Mouse (Mus musculus): ENCODE measurements around the gene Gm49661. TPM values are rescaled to one million over a fixed set of nuclear protein-coding genes. Genes with fewer than 3 reads are reported as not detected.

The Gm49661 gene
- polyA plus RNA-seq, 1 experiment from 2014 or later, result not detected

DNA sequence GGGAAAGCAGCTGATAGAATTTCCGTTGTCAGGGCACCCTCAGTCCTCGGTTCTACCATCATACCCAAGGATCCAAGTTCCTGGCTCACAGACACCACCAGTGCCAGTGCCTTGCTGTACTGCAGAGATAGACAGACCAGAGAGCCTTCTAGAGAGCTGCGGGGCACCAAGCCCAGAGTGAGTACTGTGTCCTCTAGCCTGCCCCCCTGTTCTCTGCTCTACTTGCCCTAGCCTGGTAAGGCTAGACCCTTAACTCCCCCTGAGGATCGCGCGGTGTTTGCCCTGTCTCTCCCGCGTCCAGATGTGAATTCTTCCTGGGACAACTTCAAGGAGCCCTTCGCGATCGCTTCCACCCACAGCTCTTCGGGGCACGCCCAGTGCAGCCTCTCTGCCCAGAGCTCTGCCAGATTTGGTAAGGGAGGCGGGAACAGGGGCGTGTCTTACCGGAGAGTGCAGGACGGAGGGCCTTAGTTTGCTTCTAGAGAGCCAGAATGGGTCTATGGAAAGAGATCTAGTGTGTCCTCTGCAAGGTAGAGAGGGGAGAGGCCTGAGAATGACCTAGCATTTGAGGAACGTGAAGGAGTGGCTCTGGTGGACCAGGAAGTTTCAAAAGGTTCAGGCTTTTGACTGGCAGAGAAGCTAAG is 16.5 kb downstream of the Gm49661 start:
- Histone ChIP-seq H3K9ac (no peak overlapping the region), H3K9me3 (replicated peaks) (no peaks in the 10 kb centered on the region), H3K27me3 (peaks cover 47% of the 10 kb centered on the region), H3K4me1 (no peaks in the 10 kb centered on the region), H3K4me2 (replicated peaks) (no peak overlapping the region), H3K36me3 (0 out of 2 replicates have a peak, but pooled peaks cover 5% of the 10 kb centered on the region), H3K4me3 (no peak overlapping the region), H3K27ac (no peak overlapping the region)
- WGBS, result 6% methylated on average over 18 of the region's 18 CpGs
- no peak for ATAC-seq (ENCODE audit: low FRiP score)

DNA sequence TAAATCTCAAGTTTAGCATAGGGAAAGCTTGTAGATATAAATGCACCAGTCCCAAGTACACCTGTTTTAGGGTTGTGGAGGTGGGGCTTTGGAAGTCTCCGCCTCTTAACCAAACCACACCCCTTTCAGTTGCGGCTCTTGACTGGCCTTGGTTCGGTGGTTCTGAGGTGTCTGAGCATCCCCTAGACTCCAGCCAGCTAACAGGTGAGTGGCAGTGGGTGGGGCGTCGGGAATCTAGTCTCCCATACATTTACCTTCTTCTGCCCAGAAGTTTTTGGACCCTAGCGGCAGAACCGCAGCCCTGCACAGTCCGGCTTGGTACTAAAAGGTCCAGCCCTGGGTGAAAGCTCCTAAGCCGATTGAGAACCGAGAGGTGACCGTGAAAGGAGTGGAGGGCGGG is 19.5 kb downstream of the Gm49661 start:
- ATAC-seq (ENCODE audit: low FRiP score), result no peak
- 21% methylated on average over 12 of the region's 12 CpGs for WGBS
- H3K4me3 ChIP-seq, result no peak overlapping the region
- no peak overlapping the region for H3K27ac ChIP-seq
- H3K27me3 ChIP-seq, result peaks cover 74% of the 10 kb centered on the region
- no peaks in the 10 kb centered on the region for H3K36me3 ChIP-seq
- H3K9me3 ChIP-seq (replicated peaks), result no peaks in the 10 kb centered on the region
- no peak overlapping the region for H3K9ac ChIP-seq
- H3K4me2 ChIP-seq (replicated peaks), result no peak overlapping the region
- H3K4me1 ChIP-seq, result peaks cover 21% of the 10 kb centered on the region

DNA sequence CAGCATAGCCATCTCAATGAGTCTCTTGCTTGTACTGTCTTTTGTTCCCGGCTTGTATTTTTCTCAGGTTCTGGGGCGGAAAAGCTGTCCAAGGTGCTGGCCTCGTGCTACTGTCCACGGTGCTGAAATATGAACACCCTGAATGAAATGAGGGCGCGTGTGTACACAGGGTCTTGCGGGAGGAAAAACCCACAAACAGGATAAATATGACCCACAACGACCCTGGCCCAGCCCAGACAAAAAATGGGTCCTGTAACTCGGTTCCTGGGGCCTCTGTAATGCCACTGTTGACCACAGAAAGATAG is 22.0 kb downstream of the Gm49661 start:
- Histone ChIP-seq H3K27ac (no peak overlapping the region), H3K9me3 (replicated peaks) (no peaks in the 10 kb centered on the region), H3K36me3 (no peaks in the 10 kb centered on the region), H3K9ac (no peak overlapping the region), H3K4me3 (no peak overlapping the region), H3K4me2 (replicated peaks) (no peak overlapping the region), H3K4me1 (peaks cover 27% of the 10 kb centered on the region), H3K27me3 (peaks cover 86% of the 10 kb centered on the region)
- ATAC-seq (ENCODE audit: low FRiP score), result no peak
- WGBS, result 11% methylated on average over 9 of the region's 9 CpGs

DNA sequence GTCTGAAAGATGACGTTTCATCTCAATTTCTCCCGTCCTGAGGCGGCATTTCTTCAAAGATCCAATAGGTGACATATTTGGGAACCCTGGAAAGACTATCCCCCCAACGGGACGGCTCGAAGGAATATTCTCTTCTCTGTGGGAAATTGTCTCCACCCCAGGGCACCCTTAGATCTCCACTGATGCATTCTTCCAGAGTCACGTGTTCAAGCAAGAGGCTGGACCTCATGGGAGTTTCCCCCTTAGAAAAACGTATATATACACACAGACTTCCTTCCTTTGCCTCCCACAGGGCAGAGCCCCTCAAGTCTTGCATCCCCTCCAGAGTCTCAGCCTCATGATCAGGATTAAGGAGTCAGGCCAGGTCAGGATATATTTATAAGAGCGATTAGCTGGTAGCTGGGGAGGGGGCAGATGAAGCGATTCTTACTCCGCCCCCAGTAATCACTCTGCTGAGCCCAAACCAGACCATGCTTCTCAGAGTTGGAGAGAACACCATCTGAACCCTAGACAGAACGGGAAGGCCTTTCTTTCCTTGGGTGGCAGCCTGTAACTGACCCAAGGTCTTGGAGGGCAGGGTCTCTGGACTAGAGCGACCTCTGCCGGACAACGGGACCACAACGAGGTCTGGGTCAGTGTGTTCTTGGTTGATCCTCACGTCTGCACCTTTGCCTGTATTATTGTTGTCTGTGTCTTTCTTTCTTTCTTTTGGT is 22.5 kb downstream of the Gm49661 start, which contains the start of gene Rtbdn:
Gene Rtbdn (plus strand): TSS at position 464 of the 713 bp plus-strand sequence.
- Histone ChIP-seq H3K27ac (peak within 1 kb of the TSS; percentile 37; the same call in 1 of the 2 replicates), H3K4me3 (peak within 1 kb of the TSS; percentile 51), H3K36me3 (no peaks in the 10 kb centered on the region), H3K4me1 (peaks cover 27% of the 10 kb centered on the region), H3K9me3 (replicated peaks) (no peaks in the 10 kb centered on the region), H3K4me2 (replicated peaks) (peak within 1 kb of the TSS; percentile 67), H3K9ac (peak within 1 kb of the TSS; percentile 64), H3K27me3 (peaks cover 81% of the 10 kb centered on the region)
- 5% methylated on average over 17 of the region's 17 CpGs for WGBS
- 0 out of 2 replicates have a peak, but pooled peaks have one; percentile 9 for ATAC-seq (ENCODE audit: low FRiP score)

DNA sequence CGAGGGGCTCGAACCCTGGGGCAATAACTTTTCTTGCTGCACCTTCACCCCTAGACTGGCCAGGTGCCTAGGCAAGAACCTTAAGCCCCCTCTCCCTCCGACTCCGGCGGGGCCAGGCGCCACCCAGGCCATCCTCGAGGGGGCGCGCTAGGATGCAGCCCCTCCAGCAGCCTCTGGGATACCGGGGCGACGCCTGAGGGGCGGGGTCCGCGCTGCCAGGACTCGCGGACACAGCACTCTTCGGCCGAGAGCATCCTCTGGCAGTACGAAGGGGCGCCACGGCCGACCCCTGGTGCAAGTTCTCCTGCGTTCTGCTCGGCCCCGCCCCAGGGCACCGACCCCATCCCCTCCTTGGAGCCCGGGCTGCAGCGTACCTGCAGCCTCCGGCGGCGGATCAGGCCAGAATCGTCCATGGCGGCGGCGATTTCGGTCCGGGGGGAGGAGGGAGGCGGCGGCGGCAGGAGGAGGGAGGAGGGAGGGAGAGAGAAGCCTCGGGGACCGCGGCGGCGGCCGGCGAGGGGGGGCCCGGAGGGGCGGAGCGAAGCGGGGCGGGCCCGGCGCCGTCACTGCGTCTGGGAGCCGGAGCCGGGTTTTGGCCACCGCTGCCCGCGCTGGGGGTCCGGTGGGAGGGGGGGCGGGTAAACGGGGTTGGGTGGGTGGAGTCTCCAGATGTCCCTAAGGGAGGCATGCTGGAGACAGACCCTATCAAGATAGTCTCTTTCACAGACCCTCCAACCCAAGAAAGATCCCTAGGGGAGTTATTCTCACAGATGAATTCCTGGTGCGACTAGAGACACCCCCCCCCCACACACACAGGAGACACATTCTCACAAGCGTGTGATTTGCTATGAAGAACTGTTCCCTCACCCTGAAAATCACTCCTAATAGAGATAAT is 23.4 kb downstream of the Gm49661 start:
- peak overlapping the region; percentile 67 for H3K4me2 ChIP-seq (replicated peaks)
- H3K27ac ChIP-seq, result peak overlapping the region; percentile 37; the same call in 1 of the 2 replicates
- ATAC-seq (ENCODE audit: low FRiP score), result peak; percentile 67

DNA sequence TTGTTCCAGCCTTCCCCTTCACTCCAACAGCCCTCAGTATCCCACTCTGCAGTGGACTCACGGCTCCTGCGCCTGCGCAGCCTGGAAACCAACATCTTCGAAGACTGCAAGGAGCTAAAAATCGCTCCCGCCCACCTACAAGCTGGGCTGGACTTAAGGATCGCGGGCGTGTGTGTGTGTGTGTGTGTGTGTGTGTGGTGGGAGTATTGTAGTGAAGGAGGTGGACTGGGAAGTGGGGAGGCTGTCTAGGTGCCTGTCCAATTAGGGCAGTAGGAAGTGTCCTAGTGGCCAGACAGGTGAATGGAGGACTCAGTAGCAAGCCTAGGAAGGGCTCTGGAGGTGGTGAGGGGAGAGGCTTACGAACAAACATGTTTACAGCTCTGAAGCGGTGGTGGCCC is 24.0 kb downstream of the Gm49661 start:
- Histone ChIP-seq H3K27ac (peak overlapping the region; percentile 37; the same call in 1 of the 2 replicates), H3K9ac (peak overlapping the region; percentile 64; the same call in 1 of the 2 replicates), H3K9me3 (replicated peaks) (no peaks in the 10 kb centered on the region), H3K4me2 (replicated peaks) (peak overlapping the region; percentile 67), H3K36me3 (no peaks in the 10 kb centered on the region), H3K27me3 (peaks cover 78% of the 10 kb centered on the region), H3K4me3 (peak overlapping the region; percentile 51), H3K4me1 (peaks cover 27% of the 10 kb centered on the region)
- 5% methylated on average over 11 of the region's 11 CpGs for WGBS
- ATAC-seq (ENCODE audit: low FRiP score), result peak; percentile 49

More for the DNA sequence above, 23.4 kb downstream of the Gm49661 start:
- WGBS, result under 1% methylated on average over 49 of the region's 67 CpGs
- H3K4me1 ChIP-seq, result peaks cover 27% of the 10 kb centered on the region
- H3K27me3 ChIP-seq, result peaks cover 78% of the 10 kb centered on the region
- peak overlapping the region; percentile 51 for H3K4me3 ChIP-seq
- H3K9ac ChIP-seq, result peak overlapping the region; percentile 64
- H3K36me3 ChIP-seq, result no peaks in the 10 kb centered on the region
- no peaks in the 10 kb centered on the region for H3K9me3 ChIP-seq (replicated peaks)

DNA sequence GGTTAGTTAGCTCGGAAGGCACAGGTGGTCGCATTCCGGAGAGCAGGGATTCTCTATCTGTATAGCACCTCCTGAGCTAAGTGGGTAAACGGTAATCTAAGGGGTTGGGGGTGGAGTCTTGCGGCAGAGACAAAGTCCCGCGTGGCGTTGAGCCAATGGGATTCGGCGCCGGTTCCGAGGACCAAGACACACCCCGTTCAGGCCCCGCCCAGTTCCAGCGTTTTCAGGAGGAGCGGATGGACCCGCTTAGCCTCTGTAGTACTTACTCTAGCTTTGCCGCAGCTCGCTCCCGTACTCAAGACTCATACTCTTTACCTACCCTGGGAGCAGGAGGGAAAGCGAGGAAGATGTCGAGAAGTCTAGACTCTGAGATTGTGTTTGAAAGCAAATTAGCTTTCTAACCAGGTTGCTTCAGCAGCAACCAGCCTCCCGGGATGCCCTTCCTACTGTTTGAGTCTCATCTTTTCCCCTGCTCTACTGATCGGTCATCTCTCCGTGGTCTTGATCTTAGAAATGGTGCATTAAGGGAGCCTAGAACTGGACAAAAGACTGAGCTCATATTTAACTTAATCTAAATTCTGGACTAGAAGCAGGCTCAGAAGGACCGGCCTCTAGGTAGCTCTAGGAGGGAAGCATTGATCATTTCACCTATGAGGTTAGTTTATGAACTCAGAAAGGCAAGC is 24.6 kb downstream of the Gm49661 start:
- peak; percentile 45; the same call in 1 of the 2 replicates for ATAC-seq (ENCODE audit: low FRiP score)
- 4% methylated on average over 26 of the region's 26 CpGs for WGBS
- Histone ChIP-seq H3K27ac (no peak overlapping the region), H3K4me2 (replicated peaks) (peak overlapping the region; percentile 67), H3K9me3 (replicated peaks) (no peaks in the 10 kb centered on the region), H3K27me3 (peaks cover 73% of the 10 kb centered on the region), H3K4me1 (peaks cover 27% of the 10 kb centered on the region), H3K4me3 (peak overlapping the region; percentile 51), H3K36me3 (no peaks in the 10 kb centered on the region), H3K9ac (no peak overlapping the region)

DNA sequence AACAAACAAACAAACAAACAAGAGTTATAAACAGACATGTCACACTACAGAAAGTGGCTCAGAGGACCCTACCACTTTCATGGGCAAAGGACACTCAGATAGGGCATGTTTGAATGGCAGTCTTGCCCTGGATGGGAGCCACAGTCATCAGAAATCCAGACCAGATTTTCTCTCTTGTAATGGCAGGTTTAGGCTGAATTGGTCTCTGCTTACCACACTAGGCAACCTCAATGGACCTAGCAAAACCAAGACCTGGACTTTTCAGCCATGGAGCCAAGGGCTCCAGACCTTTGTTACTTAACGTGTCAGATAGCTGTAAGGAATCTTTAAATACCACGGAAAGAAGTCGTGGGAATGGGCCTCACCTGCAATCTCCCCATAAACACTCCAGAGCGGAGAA is 25.5 kb downstream of the Gm49661 start:
- H3K9me3 ChIP-seq (replicated peaks), result no peaks in the 10 kb centered on the region
- H3K4me2 ChIP-seq (replicated peaks), result no peak overlapping the region
- H3K36me3 ChIP-seq, result no peaks in the 10 kb centered on the region
- no peak overlapping the region for H3K9ac ChIP-seq
- 24% methylated on average over 4 of the region's 4 CpGs for WGBS
- no peak for ATAC-seq (ENCODE audit: low FRiP score)
- no peak overlapping the region for H3K4me3 ChIP-seq
- H3K4me1 ChIP-seq, result peaks cover 27% of the 10 kb centered on the region
- H3K27me3 ChIP-seq, result peaks cover 68% of the 10 kb centered on the region
- no peak overlapping the region for H3K27ac ChIP-seq

DNA sequence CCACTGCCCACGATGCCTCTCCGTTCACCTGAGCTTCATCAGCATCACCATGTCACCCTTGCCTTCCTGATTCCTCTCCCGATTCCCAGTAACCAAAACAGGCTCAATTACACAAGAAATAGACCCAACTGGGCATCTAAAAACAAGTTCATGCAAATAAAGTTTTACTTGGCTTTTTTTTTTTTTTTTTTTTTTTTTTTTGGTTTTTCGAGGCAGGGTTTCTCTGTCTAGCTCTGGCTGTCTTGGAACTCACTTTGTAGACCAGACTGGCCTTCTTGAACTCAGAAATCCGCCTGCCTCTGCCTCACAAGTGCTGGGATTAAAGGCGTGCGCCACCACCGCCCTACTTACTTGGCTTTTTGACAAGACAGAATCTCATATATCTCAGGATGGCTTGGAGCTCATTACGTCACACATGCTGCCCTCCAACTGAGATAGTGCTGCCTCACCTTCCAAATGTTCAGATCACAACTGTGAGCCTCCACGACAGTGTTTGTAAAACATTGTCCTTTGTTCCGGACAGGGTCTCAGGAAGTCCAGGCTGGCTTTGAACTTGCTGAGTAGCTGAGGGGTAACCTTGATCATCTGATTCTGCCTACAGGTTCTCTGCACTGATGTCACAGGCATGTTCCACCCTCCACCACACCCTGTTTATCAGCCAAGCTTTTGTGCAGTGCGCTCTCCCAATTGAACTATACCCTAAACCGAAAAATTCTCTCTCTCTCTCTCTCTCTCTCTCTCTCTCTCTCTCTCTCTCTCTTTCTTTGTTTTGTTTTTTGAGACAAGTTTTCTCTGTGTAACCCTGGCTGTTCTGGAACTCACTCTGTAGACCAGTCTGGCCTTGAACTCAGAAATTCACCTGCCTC is 31.4 kb downstream of the Gm49661 start:
- H3K27ac ChIP-seq, result peak overlapping the region; percentile 96; the same call in 1 of the 2 replicates
- peaks cover 31% of the 10 kb centered on the region for H3K4me1 ChIP-seq
- H3K4me2 ChIP-seq (replicated peaks), result peak overlapping the region; percentile 65
- no peak for ATAC-seq (ENCODE audit: low FRiP score)
- H3K9ac ChIP-seq, result peak overlapping the region; percentile 89; the same call in 1 of the 2 replicates
- H3K27me3 ChIP-seq, result peaks cover 58% of the 10 kb centered on the region
- no peaks in the 10 kb centered on the region for H3K36me3 ChIP-seq
- H3K4me3 ChIP-seq, result peak overlapping the region; percentile 70
- no peaks in the 10 kb centered on the region for H3K9me3 ChIP-seq (replicated peaks)
- 66% methylated on average over 13 of the region's 13 CpGs for WGBS

DNA sequence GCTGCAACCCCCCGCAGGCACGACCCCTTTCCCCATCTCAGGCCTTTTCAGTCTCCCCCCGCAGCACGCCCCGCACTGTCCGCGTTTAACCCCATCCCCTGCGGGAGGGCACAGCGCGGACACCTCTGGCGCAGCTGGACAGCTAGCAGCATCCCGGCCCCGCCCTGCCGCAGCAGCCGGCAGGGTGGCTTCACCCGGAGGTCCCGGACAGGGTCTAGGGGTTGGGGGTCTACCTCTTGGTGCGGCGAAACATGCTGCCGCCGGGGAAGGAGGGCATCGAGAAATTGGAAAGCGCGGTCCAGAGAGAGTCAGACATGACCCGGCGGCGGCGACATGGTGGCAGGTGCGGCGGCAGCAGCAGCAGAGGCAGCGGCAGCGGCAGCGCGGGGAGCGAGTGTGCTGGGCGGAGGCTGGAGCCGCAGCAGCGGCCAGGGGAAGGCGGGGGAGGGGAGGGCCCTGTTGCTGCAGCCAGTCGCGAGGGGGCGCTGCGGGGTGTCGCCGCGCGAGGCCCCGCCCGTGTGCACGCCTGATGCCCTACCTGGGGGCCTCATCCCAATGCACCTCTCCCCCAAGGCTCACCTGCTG is 32.2 kb downstream of the Gm49661 start, which contains the start of gene Mast1:
Gene Mast1 (minus strand): TSS at position 398 of the 585 bp plus-strand sequence.
- peak; percentile 72 for ATAC-seq (ENCODE audit: low FRiP score)
- Histone ChIP-seq H3K4me1 (peaks cover 31% of the 10 kb centered on the region), H3K9me3 (replicated peaks) (no peaks in the 10 kb centered on the region), H3K27me3 (peaks cover 62% of the 10 kb centered on the region), H3K27ac (peak within 1 kb of the TSS; percentile 96), H3K4me3 (peak within 1 kb of the TSS; percentile 70), H3K9ac (peak within 1 kb of the TSS; percentile 89), H3K4me2 (replicated peaks) (peak within 1 kb of the TSS; percentile 65), H3K36me3 (peaks cover 2% of the 10 kb centered on the region; the same call in 1 of the 2 replicates)
- under 1% methylated on average over 49 of the region's 50 CpGs for WGBS

Data from hindbrain, embryonic 12.5 days (tissue).